Comparison of ENCODE assay signal across 8 mouse cellular contexts in the genomic region with DNA sequence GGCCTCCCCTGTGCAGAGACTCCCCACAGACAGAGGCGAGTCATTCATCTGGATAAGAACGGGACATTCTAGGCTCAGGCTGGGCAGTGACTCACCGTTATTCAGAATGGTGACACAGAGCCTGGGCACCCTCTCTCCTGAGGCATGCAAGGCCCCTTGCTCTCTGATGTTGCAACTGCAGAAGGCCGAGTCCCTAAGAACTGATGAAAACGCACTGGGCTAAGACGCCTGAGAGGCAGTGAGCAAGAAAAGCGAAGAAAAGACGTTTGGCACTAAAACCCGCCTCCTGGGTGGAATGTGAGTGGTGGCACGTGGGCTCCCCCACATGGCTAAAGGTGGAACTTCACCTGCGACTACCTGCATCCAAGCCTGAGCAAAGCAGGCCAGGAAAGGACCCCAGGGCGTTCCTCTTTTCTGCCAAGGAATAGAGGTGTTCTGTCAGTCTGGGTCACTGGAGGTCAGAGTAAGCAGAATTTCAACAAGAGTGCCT. TPM values are rescaled to one million over a fixed set of nuclear protein-coding genes. Genes with fewer than 3 reads are reported as not detected.
A peak's percentile ranks its signal among the peaks of the same experiment; 100 is the strongest.
DNase-seq lines count a peak whose midpoint lies in the region; ATAC-seq and TF ChIP-seq lines count a peak whose summit lies in the region.

No protein-coding gene starts in this region.

- intact Hi-C loops in heart, postnatal 25 days (cut with DNase I): loop anchor here (1.0 to 10.0 kb wide), 3 partner anchors 174 to 325 kb away; no protein-coding TSS in a partner anchor

- peak; percentile 76 for DNase-seq in ES-E14 (ENCODE audit: low read depth, low spot score)
- DNase-seq in forebrain, embryonic 14.5 days (ENCODE audit: low spot score): peak; percentile 90
- peak; percentile 49 for DNase-seq in heart, postnatal 25 days (ENCODE audit: low spot score)
- DNase-seq in layer of hippocampus, adult 18-20 months (ENCODE audit: low spot score in 2 of 2): peak; percentile 74 to 94
- DNase-seq in lung, adult 18-20 months: peak; percentile 76 to 79
- DNase-seq in thymus, adult 2 months: peak; percentile 81

- 1% methylated on average over 12 of the region's 12 CpGs for WGBS in forebrain, embryonic 14.5 days
- 2% methylated on average over 12 of the region's 12 CpGs for WGBS in neural tube, embryonic 15.5 days
- WGBS in thymus, adult 2 months: 25% methylated on average over 12 of the region's 12 CpGs

- peak overlapping the region; percentile 43 for H3K4me2 ChIP-seq in forebrain, embryonic 14.5 days (ENCODE audit: low read length)
- peak overlapping the region; percentile 51 for H3K4me2 ChIP-seq in neural tube, embryonic 15.5 days

- no peak overlapping the region for H3K27ac ChIP-seq in ES-E14 (ENCODE audit: insufficient read depth, low read depth, low read length, poor library complexity, severe bottlenecking)
- no peak overlapping the region for H3K27ac ChIP-seq in forebrain, embryonic 14.5 days (ENCODE audit: low read depth, low read length)
- H3K27ac ChIP-seq in neural tube, embryonic 15.5 days (replicated peaks): peak overlapping the region; percentile 51
- H3K27ac ChIP-seq in thymus, adult 2 months (ENCODE audit: control insufficient read depth, insufficient read depth, low read length): no peak overlapping the region

- no peak overlapping the region for H3K9ac ChIP-seq in ES-E14 (ENCODE audit: insufficient read depth, low read depth, low read length, poor library complexity, severe bottlenecking)
- peak overlapping the region; percentile 9; the same call in 1 of the 2 replicates for H3K9ac ChIP-seq in forebrain, embryonic 14.5 days (ENCODE audit: low read length)
- 0 out of 2 replicates have a peak overlapping the region, but pooled peaks have one; percentile 20 for H3K9ac ChIP-seq in neural tube, embryonic 15.5 days (replicated peaks)

- no peaks in the 10 kb centered on the region for H3K9me3 ChIP-seq in ES-E14 (ENCODE audit: control insufficient read depth, insufficient read depth, low read depth, low read length)
- no peaks in the 10 kb centered on the region for H3K9me3 ChIP-seq in forebrain, embryonic 14.5 days (replicated peaks; ENCODE audit: control insufficient read depth, low read length)
- no peaks in the 10 kb centered on the region for H3K9me3 ChIP-seq in neural tube, embryonic 15.5 days (replicated peaks)

- no peak for TF ChIP-seq POLR2A in thymus, adult 2 months (IDR thresholded peaks at IDR 0.05; ENCODE audit: control insufficient read depth, extremely low read depth, insufficient read depth, low read length, poor library complexity)

- H3K27me3 ChIP-seq in forebrain, embryonic 14.5 days (replicated peaks; ENCODE audit: control insufficient read depth, insufficient read depth, low read length): no peaks in the 10 kb centered on the region
- no peaks in the 10 kb centered on the region for H3K27me3 ChIP-seq in neural tube, embryonic 15.5 days (replicated peaks)
- no peaks in the 10 kb centered on the region for H3K27me3 ChIP-seq in thymus, adult 2 months (ENCODE audit: control insufficient read depth, insufficient read depth, low read length)

- no peak overlapping the region for H3K4me3 ChIP-seq in ES-E14 (ENCODE audit: insufficient read depth in 1 of 2, low read depth in 1 of 2, low read length in 2 of 2, poor library complexity in 1 of 2, severe bottlenecking in 1 of 2)
- H3K4me3 ChIP-seq in forebrain, embryonic 14.5 days (ENCODE audit: low read depth, low read length): no peak overlapping the region
- H3K4me3 ChIP-seq in neural tube, embryonic 15.5 days (replicated peaks): peak overlapping the region; percentile 15; the same call in 1 of the 2 replicates
- H3K4me3 ChIP-seq in thymus, adult 2 months (ENCODE audit: control insufficient read depth, insufficient read depth, low read length): no peak overlapping the region

- in situ Hi-C loops in ES-E14 (cut with MboI; ENCODE audit: low sequenced_read_pairs in 2 of 2, unreplicated experiment in 2 of 2): loop anchor here in 1 of 2 experiments (10.0 kb wide), 1 partner anchor 145 kb away; no protein-coding TSS in a partner anchor

- H3K4me1 ChIP-seq in ES-E14 (ENCODE audit: control insufficient read depth in 2 of 2, insufficient read depth in 2 of 2, low read length in 2 of 2, poor library complexity in 1 of 2): peaks cover 0 to 4% of the 10 kb centered on the region in 2 experiments; a peak in 2 of 4 replicates
- no peaks in the 10 kb centered on the region; the same call in 1 of the 2 replicates for H3K4me1 ChIP-seq in forebrain, embryonic 14.5 days (ENCODE audit: control insufficient read depth, insufficient read depth, low read length)
- peaks cover 27% of the 10 kb centered on the region for H3K4me1 ChIP-seq in neural tube, embryonic 15.5 days
- peaks cover 3% of the 10 kb centered on the region for H3K4me1 ChIP-seq in thymus, adult 2 months (replicated peaks; ENCODE audit: control insufficient read depth, insufficient read depth, low read length)

- ATAC-seq in cerebellum, adult (ENCODE audit: insufficient number of reproducible peaks, low FRiP score, low TSS enrichment): peak; percentile 62; the same call in 1 of the 2 replicates
- ATAC-seq in forebrain, embryonic 14.5 days: peak; percentile 77
- peak; percentile 62 for ATAC-seq in neural tube, embryonic 15.5 days (ENCODE audit: low FRiP score)

- TF ChIP-seq CTCF in thymus, adult 2 months (IDR thresholded peaks at IDR 0.05; ENCODE audit: borderline replicate concordance, control insufficient read depth, extremely low read depth, insufficient read depth, low read length, poor library complexity): peak; percentile 92

- H3K36me3 ChIP-seq in ES-E14 (ENCODE audit: control insufficient read depth, insufficient read depth, low read length, poor library complexity, severe bottlenecking): peaks cover 9% of the 10 kb centered on the region
- no peaks in the 10 kb centered on the region for H3K36me3 ChIP-seq in forebrain, embryonic 14.5 days (ENCODE audit: control insufficient read depth, insufficient read depth, low read length)
- no peaks in the 10 kb centered on the region; the same call in 1 of the 2 replicates for H3K36me3 ChIP-seq in neural tube, embryonic 15.5 days
- H3K36me3 ChIP-seq in thymus, adult 2 months (ENCODE audit: control insufficient read depth, insufficient read depth, low read length): peaks cover 6% of the 10 kb centered on the region

TF ChIP-seq in ES-E14, 5 proteins besides CTCF, POLR2A, EP300 and RAD21:
- TF ChIP-seq ZC3H11A (IDR thresholded peaks at IDR 0.05; ENCODE audit: borderline replicate concordance, low read depth, low read length) (peak; percentile 44; the same call in 1 of the 2 replicates), MAFK (IDR thresholded peaks at IDR 0.05; ENCODE audit: insufficient read depth, low read depth, low read length) (no peak)

RNA-seq across cellular contexts. Expression of a gene that starts 25.0 kb away (rescaled TPM):
- 11.2 and 12.0 TPM in 2 replicates for total RNA-seq in ES-E14 (2012; rRNA removed)
- 4.8 and 6.2 TPM in 2 replicates for polyA plus RNA-seq in forebrain, embryonic 14.5 days (2014; fragmentation: Nextera tagmentation; extraction: Ambion mirVana)
- 10 to 100 TPM; 32.6 to 36.7 TPM for total RNA-seq in heart, postnatal 25 days (2021)
- total RNA-seq in layer of hippocampus, adult 18-20 months (2021): 10 to 100 TPM; 27.2 to 36.3 TPM
- polyA plus RNA-seq in neural tube, embryonic 15.5 days (2015; fragmentation: Nextera tagmentation; extraction: Ambion mirVana): 7.7 and 9.8 TPM in 2 replicates
- polyA plus RNA-seq in thymus, adult 2 months (2012; rRNA removed): 28.5 and 30.4 TPM in 2 replicates

RNA-seq across cellular contexts. Expression of a gene that starts 29.0 kb away (rescaled TPM):
- total RNA-seq in ES-E14 (2012; rRNA removed): 17.6 and 19.0 TPM in 2 replicates
- 1.5 and 1.8 TPM in 2 replicates for polyA plus RNA-seq in forebrain, embryonic 14.5 days (2014; fragmentation: Nextera tagmentation; extraction: Ambion mirVana)
- total RNA-seq in heart, postnatal 25 days (2021): 10 to 100 TPM; 39.8 to 45.4 TPM
- 10 to 100 TPM; 10.2 to 10.6 TPM for total RNA-seq in layer of hippocampus, adult 18-20 months (2021)
- 3.3 and 6.4 TPM in 2 replicates for polyA plus RNA-seq in neural tube, embryonic 15.5 days (2015; fragmentation: Nextera tagmentation; extraction: Ambion mirVana)
- 138 and 152 TPM in 2 replicates for polyA plus RNA-seq in thymus, adult 2 months (2012; rRNA removed)
